Mouse (Mus musculus) erythroblast, adult 5-6 weeks (primary cell): ENCODE results near the gene Pabpn1. TPM values are rescaled to one million over a fixed set of nuclear protein-coding genes. Genes with fewer than 3 reads are reported as not detected.
"Not testable (repeated sequence)": the region's sequence is repeated elsewhere in the genome, so short reads cannot be mapped to it uniquely, and the experiment has no call there.

Source experiments
- ATAC-seq: replicated peaks from 2 replicates; pipeline ENCODE4 v1.8.0; 2016; ENCODE audit warnings: moderate number of reproducible peaks, mild to moderate bottlenecking, moderate TSS enrichment, inconsistent platforms; ENCODE audit not compliant: poor library complexity, low FRiP score, severe bottlenecking
- total RNA-seq, 2 experiments: library from RNA; stranded (forward) in 1 of 2; stranded (reverse) in 1 of 2; fragments of 150-400 nt in 1 of 2; fragments of 200-764, 138-1000 nt in 1 of 2; gene quantifications; 2 replicates each; pipeline versions ENCODE4 v1.2.3 to v1.2.4; 2015 to 2017; ENCODE audit warnings: low replicate concordance in 2 of 2

Pabpn1 gene
- total RNA-seq, 2 experiments from 2014 or later: 41.1 to 54.6 TPM

DNA sequence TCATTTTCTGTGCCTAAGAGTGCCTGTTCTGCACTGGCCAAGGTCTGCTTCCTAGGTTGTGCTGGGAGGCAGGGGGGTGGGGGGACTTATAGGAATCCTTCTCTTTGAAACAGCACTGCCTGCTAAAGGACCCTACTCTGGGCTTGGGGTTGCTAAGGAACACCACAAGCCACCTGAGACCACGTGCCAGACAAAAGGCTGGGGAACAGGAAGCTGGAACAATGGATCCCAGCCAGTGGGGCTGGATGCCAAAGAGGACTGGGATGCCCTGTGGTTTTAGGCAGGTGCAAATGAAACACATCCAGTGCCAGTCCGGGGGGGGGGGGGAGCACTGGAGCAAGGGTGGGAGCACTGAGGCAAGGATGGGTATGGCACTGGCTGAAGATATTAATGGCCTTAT lies 38.1 kb downstream of the Pabpn1 start:
- ATAC-seq: no peak

DNA sequence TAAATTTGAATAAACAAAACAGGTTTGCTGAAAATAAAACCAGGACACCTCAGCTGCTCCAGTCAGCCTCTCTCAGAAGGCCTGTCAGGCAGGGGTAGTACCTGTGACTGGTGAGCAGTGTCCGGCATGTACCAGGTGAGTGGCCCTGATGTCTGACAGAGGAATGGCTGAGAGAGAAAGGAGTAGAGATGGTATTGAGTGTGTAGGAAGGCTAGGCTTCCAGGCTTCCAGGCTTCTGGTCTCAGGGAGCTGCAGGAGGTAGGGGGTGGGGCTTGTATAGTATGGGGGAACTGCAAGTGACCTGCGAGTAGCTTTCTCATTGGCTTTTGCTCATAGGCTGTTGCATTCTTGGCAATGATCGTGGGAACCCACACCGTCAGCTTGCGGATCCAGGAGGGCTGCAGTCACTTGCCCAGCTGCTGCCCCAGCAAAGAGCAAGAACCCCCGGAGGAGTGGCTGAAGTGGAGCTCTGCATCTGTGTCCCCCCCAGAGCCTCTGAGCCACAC lies 40.4 kb downstream of the Pabpn1 start, which contains the start of gene Il25:
Gene Il25, plus strand, starts transcription at position 51 of the 506 bp plus-strand sequence.
- no peak for ATAC-seq

DNA sequence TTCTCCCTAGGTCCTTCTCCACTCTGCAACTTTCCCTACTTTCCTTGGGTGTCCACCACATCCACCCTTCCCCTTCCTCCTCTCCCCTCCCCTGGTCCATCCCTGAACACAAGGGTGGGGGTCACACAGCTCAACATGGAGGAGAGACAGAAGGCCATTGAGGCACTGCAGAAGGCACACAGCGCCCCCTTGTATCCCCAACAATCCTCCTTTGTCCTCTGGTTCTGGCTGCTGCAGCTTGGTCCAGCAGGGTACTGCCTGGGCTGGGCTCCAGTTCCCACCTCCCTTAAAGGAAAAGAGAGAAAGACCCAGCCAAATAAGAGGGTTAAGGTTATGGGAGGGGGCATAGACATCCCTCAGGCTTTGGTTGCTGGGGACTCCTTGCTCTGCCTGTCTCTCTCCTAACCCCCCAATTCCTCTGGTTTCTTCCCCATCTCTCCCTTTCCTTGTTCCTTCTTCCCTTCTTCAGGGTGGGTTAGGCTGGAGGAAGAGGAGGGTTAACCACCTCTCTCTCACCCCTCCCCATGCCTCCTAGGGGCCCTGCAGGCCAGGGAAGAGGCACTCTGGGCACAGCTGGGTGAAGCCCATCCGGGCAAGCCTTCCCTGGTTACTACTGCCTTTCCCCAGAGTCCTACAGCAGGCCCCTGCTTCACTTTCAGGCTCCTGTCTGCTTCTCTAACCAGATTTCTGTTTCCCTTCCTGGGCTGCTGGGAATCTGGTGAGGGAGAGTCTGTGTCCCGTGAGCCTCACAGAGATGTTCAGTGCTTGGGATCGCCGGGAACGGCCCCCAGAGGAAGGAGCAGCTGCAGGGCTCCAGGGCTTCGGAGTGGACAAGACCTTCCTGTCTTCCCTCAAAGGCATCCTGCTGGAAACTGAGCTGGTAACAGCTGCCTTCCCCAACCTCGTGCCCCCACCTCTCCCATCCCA lies 43.9 kb downstream of the Pabpn1 start, which contains the start of gene Cmtm5:
Gene Cmtm5, plus strand, starts transcription at position 358 of the 927 bp plus-strand sequence.
- ATAC-seq: no peak

DNA sequence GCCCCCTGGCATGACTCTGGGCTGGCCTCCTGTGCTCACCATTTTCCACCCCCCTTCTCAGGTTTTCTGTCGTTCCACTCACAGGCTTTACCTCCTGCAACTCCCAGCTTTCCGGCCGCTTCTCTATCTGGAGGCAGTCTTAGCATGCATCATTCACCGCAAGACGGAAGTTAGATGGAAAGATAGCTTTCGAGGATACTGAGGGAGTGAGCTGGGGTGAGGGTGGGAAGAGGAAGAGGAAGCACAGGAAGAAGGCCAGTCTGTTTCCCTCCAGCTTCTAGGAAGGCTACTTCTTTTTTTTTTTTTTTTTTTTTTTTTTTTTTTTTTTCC lies 44.5 kb downstream of the Pabpn1 start:
- no peak for ATAC-seq

DNA sequence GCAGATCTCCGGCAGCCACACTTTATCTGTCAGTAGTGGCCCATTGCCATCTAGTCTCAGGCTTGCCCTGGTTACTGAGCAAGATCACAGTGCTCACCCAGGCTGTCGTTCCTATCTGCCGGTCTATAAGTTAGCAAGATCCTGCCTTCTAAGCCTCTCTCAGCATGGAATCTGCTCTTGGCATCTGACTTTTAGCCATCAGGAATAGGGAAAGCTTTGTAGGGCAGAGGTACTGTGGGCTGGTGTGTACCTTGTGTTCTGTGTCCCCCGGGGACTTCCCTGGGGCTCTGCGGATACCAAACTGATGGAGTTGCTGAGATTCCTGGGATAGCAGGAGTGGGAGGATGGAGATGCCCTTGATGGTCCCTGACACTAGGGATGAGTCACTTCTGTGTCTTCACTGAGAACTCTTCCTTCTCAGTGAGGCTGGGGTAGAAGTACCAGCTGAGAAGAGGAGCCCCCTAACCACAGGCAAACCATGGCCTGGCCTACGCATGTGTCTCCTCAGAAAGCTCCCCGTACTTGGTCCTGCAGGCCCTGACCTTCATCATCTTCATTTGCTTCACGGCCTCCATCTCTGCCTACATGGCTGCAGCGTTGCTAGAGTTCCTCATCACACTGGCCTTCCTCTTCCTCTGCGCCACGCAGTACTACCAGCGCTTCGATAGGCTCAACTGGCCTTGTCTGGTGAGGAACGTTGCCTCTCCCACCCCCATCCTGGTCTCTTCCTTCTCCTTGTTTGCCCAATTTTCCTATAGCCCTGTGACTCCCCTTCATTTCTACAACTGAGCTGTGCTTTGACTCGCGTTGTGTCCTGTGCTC lies 45.3 kb downstream of the Pabpn1 start:
- ATAC-seq: no peak

DNA sequence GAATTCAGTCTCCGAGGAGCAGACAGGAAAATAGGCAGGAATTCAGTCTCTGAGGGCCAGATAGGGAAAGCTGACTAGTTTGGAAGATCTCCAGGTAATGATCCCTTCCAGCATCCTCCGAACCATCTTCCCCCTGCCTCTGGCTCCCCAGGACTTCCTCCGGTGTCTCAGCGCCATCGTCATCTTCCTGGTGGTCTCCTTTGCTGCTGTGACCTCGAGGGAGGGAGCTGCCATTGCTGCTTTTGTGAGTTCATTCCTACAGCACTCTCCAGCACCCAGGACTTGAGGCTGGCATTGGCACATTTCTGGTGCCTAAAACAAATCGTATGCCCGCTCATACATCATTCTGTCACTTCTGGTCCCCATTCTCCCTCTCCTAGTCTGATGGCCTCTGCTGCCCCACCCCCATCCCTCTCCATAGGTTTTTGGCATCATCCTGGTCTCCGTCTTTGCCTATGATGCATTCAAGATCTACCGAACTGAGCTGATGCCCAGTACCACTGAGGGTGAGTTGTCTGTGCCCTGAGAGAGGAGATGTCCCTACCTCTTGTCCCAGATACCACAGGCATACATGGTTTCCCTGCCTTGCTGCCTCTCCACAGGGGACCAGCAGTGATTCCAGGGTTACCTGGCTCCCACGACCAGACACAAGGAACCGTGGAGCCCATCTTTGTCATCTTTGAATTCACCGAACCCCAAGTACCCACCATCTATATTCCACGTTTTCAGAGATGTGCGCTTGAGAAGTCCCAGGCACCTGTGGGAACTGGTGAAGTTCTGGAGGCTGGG lies 46.3 kb downstream of the Pabpn1 start:
- ATAC-seq: no peak

DNA sequence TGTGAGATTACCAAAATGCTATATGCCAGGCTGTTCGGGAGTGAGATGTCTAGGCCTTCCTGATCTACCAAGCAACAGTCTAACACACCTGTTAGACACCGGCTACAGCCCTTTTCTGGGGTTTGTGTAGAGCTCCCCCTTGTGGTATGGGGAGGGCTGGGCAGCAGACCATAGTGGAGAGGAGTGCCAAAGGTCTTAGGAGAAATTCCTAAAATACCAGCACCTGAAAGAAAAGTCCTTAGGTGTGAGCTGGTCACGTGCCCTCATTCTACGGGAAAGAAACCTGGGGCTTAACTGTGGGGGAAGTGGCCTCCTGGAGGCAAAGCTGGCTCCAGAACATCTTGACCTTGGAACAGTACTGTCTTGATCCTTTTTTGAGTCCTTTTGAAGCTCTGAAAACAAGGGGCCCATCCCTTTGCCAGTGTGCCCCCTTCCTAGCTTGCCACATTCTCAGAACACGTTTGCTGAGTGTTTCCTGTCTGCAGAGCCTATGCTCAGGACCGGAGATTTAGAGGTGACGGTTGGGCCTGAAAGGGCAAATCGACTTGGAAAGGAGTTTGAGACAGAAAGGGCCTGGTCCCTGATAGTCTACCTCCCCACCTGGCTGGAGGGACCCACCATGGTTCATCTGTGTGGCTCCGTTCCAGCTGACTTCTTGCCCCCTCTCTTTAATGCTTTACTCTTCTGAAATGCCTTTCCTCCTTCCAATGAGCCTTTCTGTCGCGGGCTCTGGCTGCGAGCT lies 47.3 kb downstream of the Pabpn1 start:
- ATAC-seq: peak; percentile 63; the same call in 1 of the 2 replicates

DNA sequence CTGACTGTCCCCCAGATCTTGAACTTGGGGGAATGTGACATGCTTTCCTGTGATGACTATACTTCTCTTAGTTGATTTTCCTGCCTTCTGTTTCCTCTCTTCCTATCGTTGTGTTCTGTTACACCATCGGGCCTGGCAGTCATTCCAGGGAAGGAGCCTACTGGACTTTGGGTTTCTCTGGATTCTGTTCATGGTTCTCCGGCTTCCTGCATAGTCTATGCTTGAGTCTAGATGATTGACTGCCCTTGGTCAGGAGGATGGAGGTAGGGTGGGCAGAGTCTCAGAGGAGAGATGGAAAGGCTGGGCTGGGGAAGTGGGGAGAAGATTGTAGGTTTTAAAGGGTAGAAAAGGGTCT lies 47.9 kb downstream of the Pabpn1 start:
- no peak for ATAC-seq

DNA sequence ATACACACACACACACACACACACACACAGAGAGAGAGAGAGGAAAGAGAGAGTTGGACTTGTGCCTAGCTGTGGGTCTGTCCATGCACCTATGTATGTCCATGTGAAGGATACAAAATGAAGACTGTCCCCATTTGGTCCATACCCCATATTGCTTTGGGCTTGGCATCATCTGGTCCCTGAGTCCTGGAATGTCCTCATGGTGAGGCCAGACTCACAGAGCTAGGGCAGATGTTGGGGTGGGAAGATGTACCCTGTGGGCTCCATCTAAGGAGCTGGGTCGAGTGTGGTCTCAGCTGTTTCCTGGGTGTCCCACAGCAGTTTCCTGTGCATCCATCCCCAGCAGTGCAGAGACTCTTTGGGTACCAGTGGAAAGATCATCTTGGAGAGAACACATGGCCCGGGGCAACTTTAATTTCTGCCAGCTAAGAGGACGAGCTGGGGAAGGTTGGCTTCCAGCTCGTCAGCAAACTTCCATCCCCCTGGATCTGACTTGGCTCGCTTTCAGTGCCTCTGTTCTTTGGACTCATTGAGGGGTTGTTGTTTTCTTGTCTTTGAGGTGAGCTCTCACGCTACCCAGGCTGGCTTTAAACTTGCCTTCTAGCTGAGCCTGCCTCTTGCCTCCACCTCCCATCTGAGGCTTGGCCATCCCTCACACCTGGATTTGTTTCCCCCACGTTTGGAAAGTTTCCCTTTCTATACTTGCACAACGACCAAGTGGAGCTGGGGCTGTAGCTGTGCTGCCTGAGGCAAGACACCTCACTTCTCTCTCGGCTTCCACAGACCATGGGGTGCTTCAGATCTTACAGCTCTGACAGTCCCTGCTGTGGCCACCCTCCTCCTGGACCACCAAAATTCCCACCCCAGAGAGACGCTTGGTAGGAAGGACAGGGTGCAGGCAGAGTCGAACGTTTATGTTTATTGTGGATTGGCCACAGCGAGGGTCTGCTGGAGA lies 49.0 kb downstream of the Pabpn1 start:
- ATAC-seq: no peak

DNA sequence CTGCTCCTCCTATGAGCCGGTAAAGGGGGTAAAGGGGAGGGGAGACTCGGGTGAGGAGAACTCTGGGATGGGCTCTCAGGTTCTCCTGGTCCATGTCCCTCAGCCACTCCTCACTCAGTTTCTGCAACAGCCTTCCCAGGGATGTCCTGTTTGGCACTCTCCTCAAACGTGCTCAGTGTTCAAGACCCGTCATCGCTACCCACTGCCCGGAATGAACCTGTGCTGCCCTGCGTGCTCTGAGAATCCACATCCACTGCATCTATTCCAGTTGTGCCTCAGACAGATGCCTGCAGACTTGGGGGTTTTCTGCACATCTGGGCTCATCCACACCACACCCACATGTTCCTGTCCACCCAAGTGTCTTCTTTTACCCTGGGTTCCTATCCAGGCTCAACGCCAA lies 50.2 kb downstream of the Pabpn1 start:
- ATAC-seq: no peak

DNA sequence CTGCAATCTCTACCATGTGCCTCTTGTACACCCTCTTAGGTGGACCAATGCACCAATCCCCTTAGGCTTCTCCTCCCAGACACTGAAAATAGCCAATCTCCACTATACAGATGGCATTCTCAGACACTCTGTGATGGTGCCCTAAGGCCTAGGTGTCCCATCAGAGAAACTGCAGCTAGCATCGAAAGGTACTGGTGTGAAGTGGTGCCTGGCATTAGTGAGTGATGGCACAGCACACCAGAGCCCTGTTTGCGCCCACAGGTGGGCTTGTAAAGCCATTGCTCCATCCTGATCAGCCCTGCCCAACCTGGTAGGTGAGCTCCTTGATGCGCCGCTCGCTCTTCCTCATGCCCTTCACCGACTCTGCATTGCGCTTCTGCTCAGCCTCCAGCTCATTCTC lies 51.7 kb downstream of the Pabpn1 start:
- ATAC-seq: no peak

DNA sequence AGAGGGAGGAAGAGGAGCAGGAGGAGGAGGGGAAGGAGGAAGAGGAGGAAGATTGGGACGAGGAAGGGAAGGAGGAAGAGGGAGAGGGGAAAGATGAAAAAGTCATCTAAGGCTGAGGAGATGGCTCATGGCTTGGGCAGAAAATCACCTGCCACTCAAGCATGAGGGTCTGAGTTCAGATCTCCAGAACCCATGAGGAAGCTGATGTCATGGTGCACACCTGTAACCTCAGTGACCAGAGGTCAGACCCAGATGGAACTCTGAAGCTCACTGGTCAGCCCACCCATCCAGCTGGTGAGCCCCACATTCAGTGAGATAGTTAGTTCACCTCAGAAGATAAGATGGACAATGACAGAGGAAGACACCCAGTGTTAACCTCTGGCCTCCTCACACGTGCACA lies 52.6 kb downstream of the Pabpn1 start:
- ATAC-seq: no peak

DNA sequence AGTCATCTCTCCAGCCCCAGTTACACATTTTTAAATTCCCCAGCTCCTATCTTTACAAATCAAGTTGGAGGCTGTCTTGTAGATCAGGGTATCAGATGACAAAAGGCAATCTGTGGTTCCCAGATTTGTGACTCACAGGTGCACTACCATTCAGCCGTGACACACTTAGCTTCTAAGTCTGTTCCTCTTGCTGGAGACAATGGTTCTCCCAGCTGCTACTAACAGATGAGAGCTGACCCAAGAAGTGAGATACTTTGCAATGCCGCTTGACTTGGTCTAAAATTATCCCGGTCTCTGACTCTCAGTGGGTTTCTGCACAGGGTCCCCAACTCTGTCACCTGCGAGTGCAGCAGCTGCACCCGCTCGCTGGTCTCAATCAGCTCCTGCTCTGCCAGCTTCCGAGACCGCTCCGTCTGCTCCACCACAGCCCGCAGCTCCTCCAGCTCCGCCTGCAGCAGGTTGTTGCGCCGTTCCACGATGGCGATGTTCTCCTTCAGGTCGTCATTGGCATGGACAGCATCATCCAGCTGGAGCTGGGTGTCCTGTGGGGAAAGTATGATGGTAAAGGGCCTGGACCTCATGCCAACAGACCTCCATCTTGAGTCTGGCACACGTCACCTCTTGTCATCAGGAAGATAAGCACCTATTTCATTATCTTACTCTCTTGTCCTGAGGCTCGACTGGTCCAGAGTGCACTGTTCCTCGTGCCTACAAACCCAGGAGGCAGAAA lies 53.8 kb downstream of the Pabpn1 start:
- no peak for ATAC-seq

DNA sequence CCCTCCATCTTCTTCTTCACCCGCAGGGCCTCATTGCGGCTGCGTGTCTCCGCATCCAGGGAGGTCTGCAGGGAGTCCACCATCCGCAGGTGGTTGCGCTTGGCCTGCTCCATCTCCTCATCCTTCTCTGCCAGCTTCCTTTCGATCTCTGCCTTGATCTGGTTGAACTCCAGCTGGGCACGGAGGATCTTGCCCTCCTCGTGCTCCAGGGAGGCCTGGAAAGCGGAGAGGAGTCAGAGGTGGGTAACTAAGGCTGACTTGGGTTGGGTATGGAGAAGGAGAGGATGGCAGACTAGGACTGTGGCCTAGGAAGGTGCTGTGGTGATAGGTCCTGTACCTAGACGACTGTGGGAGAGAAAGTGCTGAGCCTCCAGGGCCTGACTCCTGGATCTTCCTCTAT lies 54.7 kb downstream of the Pabpn1 start:
- ATAC-seq: not testable (repeated sequence)
